Mouse (Mus musculus) left cerebral cortex, postnatal 36 days (tissue): Measurements from ENCODE around the gene Prr11. TPM values are rescaled to one million over a fixed set of nuclear protein-coding genes. Genes with fewer than 3 reads are reported as not detected.
"Not testable (repeated sequence)": the region's sequence is repeated elsewhere in the genome, so short reads cannot be mapped to it uniquely, and the experiment has no call there.

Experiments used
- DNase-seq, 2 experiments: peaks; one replicate each; pipeline ENCODE4 v3.0.0; 2021 to 2022; ENCODE audit warnings: low spot score in 2 of 2, mixed read lengths in 1 of 2
- intact Hi-C: fragments of 180-260 bp; cut with DNase I; formaldehyde crosslinking; loops from one replicate; pipeline ENCODE4 v1.15.1; 2025
- microRNA-seq: library from miRNA; unstranded; fragments of <30 nt; microRNA quantifications from one replicate; pipeline ENCODE4 v1.2.0, GENCODE M21; 2022
- total RNA-seq, 2 experiments: library from RNA; stranded (reverse); gene quantifications; 2 replicates each; pipeline ENCODE4 v1.2.3; 2021

Prr11 gene
- total RNA-seq, 2 experiments from 2014 or later, result 0.42 to 0.45 TPM

DNA sequence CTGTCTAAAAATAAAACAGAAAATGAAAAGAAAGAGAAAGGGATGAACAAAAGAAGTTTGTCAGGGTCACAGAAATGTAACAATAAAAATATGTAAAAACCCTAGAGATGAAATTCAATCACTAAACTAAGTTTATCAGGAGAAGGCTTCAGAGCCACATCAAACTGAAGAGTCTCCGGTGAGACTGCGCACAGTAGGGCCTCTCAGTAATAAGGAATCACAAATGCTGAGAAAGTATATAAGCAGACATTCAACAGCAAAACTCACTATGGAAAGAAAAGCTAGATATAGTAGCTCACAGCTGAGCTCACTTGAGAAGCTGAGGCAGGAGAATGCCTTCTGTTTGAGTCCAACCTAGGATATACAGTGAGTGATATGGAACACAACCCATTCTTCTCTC, 48.1 kb downstream of the Prr11 start:
- intact Hi-C loops, result no loop called here
- no peak for DNase-seq

DNA sequence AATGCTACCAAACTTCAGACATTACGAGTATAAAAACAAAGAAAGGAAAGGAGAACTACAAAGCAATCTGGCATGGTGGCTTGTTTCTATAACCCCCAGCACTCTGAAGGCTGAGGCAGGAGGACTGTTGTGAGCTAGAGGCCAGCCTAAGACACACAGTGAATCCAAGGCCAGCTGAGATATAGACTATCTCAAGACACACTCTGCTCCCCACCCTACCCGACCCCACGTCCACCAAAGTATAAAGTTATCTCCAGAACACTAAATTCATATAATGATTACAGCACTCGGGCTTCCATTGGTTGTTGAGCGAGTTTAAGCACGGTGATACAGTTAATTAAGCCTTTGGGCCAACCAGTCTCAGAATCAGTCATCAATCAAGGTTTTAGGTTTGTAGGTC, 52.2 kb downstream of the Prr11 start:
- no peak for DNase-seq
- intact Hi-C loops, result no loop called here

DNA sequence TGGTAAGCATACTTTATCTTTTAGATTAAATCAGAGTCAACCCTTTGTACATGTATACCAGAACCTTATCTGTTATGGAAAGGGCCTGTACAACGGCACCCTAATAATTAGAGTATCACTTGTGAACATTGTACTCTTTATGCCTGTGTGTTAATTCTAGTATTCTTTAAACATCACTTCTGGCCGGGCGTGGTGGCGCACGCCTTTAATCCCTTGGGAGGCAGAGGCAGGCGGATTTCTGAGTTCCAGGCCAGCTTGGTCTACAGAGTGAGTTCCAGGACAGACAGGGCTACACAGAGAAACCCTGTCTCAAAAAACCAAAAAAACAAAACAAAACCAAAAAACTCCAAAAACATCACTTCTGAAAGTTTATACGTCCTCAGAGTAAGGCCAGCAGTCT, 59.6 kb downstream of the Prr11 start:
- DNase-seq, intact Hi-C loops: not testable (repeated sequence)

DNA sequence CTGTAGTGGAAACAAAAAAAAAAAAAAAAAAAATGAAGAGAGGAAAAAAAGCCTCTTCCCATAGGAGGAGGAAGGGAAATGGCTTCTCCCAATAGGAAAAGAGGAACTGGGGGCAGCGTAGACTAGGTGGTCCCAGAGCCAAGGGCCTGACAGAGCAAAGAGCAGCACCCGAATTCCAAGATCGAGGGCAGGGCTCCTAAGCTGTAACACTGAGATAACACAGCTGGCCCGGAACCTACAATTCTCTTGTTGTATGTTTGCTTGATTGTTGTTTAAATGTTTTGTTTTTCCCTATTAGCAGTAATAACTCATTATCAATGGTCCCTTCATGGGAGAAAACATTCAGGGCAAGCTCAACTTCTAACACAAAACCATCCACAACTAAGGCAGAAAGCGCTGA, 61.5 kb downstream of the Prr11 start:
- intact Hi-C loops, result no loop called here
- DNase-seq, result no peak

DNA sequence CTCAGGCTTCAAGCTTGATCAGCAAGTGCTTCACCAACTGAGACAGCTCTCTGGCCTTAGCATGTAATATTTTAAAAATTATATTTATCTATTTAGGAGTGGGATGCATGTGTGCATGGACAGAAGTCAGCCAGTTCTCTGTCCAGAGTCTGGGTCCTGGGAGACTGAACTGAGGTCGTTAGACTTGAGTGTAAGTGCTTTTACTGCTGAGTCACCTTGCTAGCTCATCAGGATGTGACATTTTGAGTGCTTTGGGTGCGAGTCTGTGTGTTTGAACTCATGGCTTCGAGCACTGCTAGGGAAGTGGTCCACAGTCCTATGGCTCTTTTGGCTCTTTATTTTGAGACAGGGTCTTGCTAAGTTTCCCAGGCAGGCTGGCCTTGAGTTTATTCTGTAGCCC, 65.5 kb downstream of the Prr11 start:
- DNase-seq, result no peak
- intact Hi-C loops, result no loop called here

DNA sequence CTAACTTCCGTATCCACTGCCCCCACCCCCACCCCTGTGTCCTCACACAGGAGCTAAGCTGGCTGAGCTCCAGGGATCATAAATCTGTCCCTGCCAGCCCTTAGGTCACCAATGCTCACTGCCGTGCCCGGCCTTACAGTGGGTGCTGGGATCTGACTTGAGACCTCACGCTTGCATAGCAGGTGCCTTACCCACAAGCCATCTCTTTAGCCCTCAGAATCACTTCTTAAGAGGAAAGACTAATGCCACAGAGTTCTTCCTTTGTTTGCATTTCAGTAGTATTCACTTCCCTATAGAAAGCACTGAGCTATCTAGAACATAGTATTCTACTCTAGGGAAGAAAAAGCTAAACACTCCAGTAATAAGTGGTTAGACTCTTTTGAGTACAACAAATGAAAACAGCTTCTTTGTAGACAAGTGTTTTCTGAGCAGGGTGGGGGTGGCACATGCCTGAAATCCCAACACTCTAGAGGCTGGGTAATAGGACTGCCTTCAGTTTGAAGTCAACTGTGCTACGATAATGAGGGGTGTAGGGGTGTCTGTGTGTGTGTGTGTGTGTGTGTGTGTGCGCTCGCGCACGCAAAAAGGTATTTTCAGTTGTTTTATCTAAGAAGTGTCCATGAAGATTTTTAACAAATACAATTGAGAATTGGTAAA, 69.1 kb downstream of the Prr11 start:
- intact Hi-C loops, result no loop called here
- no peak for DNase-seq

Small RNAs within 50 kb of the gene (microRNA-seq; reads per million reads assigned to microRNA genes)
- 52.3 reads per million, percentile 50 among the genes with 10 or more reads in this experiment for gene Mir301

Other genes starting within 250 kb of the Prr11 start
- 10 to 100 TPM; 47.5 to 52.3 TPM for gene Ypel2, start 115.0 kb downstream of the Prr11 start, total RNA-seq
- gene Gdpd1, start 34.6 kb downstream of the Prr11 start, total RNA-seq, result 10 to 100 TPM; 41.9 to 44.7 TPM
- 10 to 100 TPM; 16.0 TPM for gene Smg8, start 21.9 kb downstream of the Prr11 start, total RNA-seq
- gene Ska2, start 526 bp upstream of the Prr11 start, total RNA-seq, result 10 to 100 TPM; 12.2 to 13.2 TPM
- 100 to 1,000 TPM; 229 to 253 TPM for gene Trim37, start 18.4 kb upstream of the Prr11 start, total RNA-seq